In the genomic region with DNA sequence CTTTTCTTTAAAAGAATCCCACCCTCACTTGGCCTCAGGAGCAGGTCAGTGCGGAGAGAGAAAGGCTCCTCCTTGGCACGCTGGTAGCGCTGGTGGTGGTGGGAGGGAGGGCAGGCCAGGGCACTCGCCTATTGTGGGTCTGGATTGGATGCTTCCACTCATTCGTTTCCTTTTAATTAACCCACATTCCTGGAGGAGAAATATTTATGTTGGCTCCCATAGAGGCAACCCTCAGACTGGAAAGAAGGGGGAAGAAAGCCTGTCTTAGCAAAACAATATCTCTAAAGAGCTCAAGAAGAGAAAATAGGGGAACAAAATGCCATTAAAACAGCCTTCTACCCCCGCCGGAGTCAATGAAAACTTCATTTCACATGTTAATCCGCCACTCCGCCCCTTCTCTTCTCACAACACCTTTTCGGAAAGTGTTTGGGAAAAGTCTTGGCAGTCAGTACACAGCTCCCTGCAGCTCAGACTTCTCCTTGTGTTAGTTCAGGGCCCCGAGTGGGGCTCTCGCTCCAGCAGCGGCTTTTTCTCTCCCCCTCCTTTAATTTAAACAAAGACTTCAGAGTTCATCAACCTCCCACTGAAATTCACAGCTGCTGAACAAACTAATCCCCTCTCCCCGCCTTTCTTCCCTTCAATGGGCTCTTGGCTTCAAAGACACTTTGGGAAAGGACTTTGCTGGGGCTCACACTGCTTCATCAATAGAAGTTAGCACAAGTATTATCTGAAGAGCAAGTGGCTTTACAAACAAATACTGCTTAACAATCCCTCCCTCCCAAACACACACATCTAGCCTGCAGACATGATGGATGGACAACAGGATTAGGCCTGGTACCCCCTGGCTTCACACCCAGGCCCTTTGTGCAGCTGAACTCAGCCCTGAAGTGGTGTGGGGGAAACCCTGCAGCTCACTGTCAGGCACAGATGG, we compare ENCODE assay signal across 11 mouse cellular contexts. TPM values are rescaled to one million over a fixed set of nuclear protein-coding genes. Genes with fewer than 3 reads are reported as not detected.
DNase-seq lines count a peak whose midpoint lies in the region; ATAC-seq and TF ChIP-seq lines count a peak whose summit lies in the region.
"Had no signal": no experiment of that assay in that cellular context is flagged by ENCODE, and none has a peak within 500 bp of the region (broad histone marks: within the 10 kb centered on the region; RNA-seq: fewer than 3 reads in every experiment).

No protein-coding gene starts in this region.

- intact Hi-C loops in heart, postnatal 10 days (cut with DNase I): no loop called here

- 11% methylated on average over 14 of the region's 14 CpGs for WGBS in kidney, embryonic 14.5 days
- 6% methylated on average over 14 of the region's 14 CpGs for WGBS in embryonic facial prominence, embryonic 10.5 days
- WGBS in hindbrain, embryonic 16.5 days: 9% methylated on average over 14 of the region's 14 CpGs
- 8% methylated on average over 14 of the region's 14 CpGs for WGBS in midbrain, postnatal 0 days

- H3K9me3 ChIP-seq in kidney, embryonic 14.5 days (ENCODE audit: control insufficient read depth, low read length): no peaks in the 10 kb centered on the region
- H3K9me3 ChIP-seq in embryonic facial prominence, embryonic 10.5 days: no peaks in the 10 kb centered on the region
- H3K9me3 ChIP-seq in hindbrain, embryonic 16.5 days (ENCODE audit: control insufficient read depth, low read length): no peaks in the 10 kb centered on the region
- H3K9me3 ChIP-seq in midbrain, postnatal 0 days (ENCODE audit: low read length): no peaks in the 10 kb centered on the region

- peak; percentile 50; the same call in 1 of the 2 replicates for ATAC-seq in kidney, embryonic 14.5 days (ENCODE audit: low FRiP score, low TSS enrichment)
- ATAC-seq in hindbrain, embryonic 16.5 days: peak; percentile 65
- 0 out of 2 replicates have a peak, but pooled peaks have one; percentile 23 for ATAC-seq in midbrain, postnatal 0 days (ENCODE audit: low FRiP score)

- H3K27ac ChIP-seq in kidney, embryonic 14.5 days (ENCODE audit: low read depth, low read length): peak overlapping the region; percentile 80; the same call in 1 of the 2 replicates
- H3K27ac ChIP-seq in embryonic facial prominence, embryonic 10.5 days (replicated peaks): no peak overlapping the region
- H3K27ac ChIP-seq in hindbrain, embryonic 16.5 days (ENCODE audit: low read depth, low read length): no peak overlapping the region
- no peak overlapping the region for H3K27ac ChIP-seq in midbrain, postnatal 0 days (ENCODE audit: low read depth, low read length)

- no peak for DNase-seq in kidney, postnatal 36 days
- DNase-seq in embryonic facial prominence, embryonic 10.5 days (ENCODE audit: low spot score): peak; percentile 57
- peak; percentile 48 for DNase-seq in midbrain, postnatal 0 days (ENCODE audit: low spot score)
- no peak for DNase-seq in heart, postnatal 10 days
- no peak for DNase-seq in adrenal gland, postnatal 10 days
- DNase-seq in urinary bladder, postnatal 14 days (ENCODE audit: low spot score): no peak
- DNase-seq: heart, postnatal 14 days had no signal

- TF ChIP-seq CTCF in midbrain, postnatal 0 days (IDR thresholded peaks at IDR 0.05): no peak

- H3K4me3 ChIP-seq in kidney, embryonic 14.5 days (ENCODE audit: low read length): no peak overlapping the region
- H3K4me3 ChIP-seq in embryonic facial prominence, embryonic 10.5 days: no peak overlapping the region; the same call in 1 of the 2 replicates
- no peak overlapping the region for H3K4me3 ChIP-seq in hindbrain, embryonic 16.5 days (ENCODE audit: low read length)
- no peak overlapping the region for H3K4me3 ChIP-seq in midbrain, postnatal 0 days (ENCODE audit: low read depth, low read length)
- H3K4me3 ChIP-seq: myocyte had no signal

- no peak overlapping the region for H3K9ac ChIP-seq in kidney, embryonic 14.5 days (ENCODE audit: low read depth, low read length)
- H3K9ac ChIP-seq in hindbrain, embryonic 16.5 days (ENCODE audit: low read depth, low read length): no peak overlapping the region
- H3K9ac ChIP-seq in midbrain, postnatal 0 days (replicated peaks; ENCODE audit: low read length, poor library complexity, severe bottlenecking): no peak overlapping the region

- peaks cover 15% of the 10 kb centered on the region for H3K27me3 ChIP-seq in kidney, embryonic 14.5 days (ENCODE audit: control insufficient read depth, insufficient read depth, low read length)
- peaks cover 100% of the 10 kb centered on the region for H3K27me3 ChIP-seq in embryonic facial prominence, embryonic 10.5 days (replicated peaks; ENCODE audit: low read depth, poor library complexity, severe bottlenecking)
- peaks cover 65% of the 10 kb centered on the region for H3K27me3 ChIP-seq in hindbrain, embryonic 16.5 days (replicated peaks; ENCODE audit: control insufficient read depth, insufficient read depth, low read length)
- peaks cover 95% of the 10 kb centered on the region for H3K27me3 ChIP-seq in midbrain, postnatal 0 days (ENCODE audit: insufficient read depth, low read length)

- H3K36me3 ChIP-seq in kidney, embryonic 14.5 days (ENCODE audit: control insufficient read depth, insufficient read depth, low read length): no peaks in the 10 kb centered on the region
- H3K36me3 ChIP-seq in embryonic facial prominence, embryonic 10.5 days (replicated peaks): no peaks in the 10 kb centered on the region
- H3K36me3 ChIP-seq in hindbrain, embryonic 16.5 days (ENCODE audit: control insufficient read depth, insufficient read depth, low read length): no peaks in the 10 kb centered on the region
- no peaks in the 10 kb centered on the region for H3K36me3 ChIP-seq in midbrain, postnatal 0 days (ENCODE audit: insufficient read depth, low read length)

- H3K4me1 ChIP-seq in kidney, embryonic 14.5 days (ENCODE audit: control insufficient read depth, insufficient read depth, low read length): peaks cover 75% of the 10 kb centered on the region
- peaks cover 66% of the 10 kb centered on the region for H3K4me1 ChIP-seq in embryonic facial prominence, embryonic 10.5 days
- H3K4me1 ChIP-seq in hindbrain, embryonic 16.5 days (ENCODE audit: control insufficient read depth, insufficient read depth, low read depth, low read length): peaks cover 20% of the 10 kb centered on the region
- no peaks in the 10 kb centered on the region for H3K4me1 ChIP-seq in midbrain, postnatal 0 days (ENCODE audit: insufficient read depth, low read length)

- peak overlapping the region; percentile 12; the same call in 1 of the 2 replicates for H3K4me2 ChIP-seq in kidney, embryonic 14.5 days (replicated peaks; ENCODE audit: low read depth, low read length)
- no peak overlapping the region for H3K4me2 ChIP-seq in hindbrain, embryonic 16.5 days (ENCODE audit: low read length)
- no peak overlapping the region for H3K4me2 ChIP-seq in midbrain, postnatal 0 days (ENCODE audit: low read depth, low read length, poor library complexity, severe bottlenecking)

RNA-seq across cellular contexts. Expression of a gene that starts 21.5 kb away (rescaled TPM):
- 3.5 and 4.5 TPM in 2 replicates for polyA plus RNA-seq in kidney, embryonic 14.5 days (2014; fragmentation: Nextera tagmentation; extraction: Ambion mirVana)
- polyA plus RNA-seq in embryonic facial prominence, embryonic 10.5 days (2016; fragmentation: Nextera tagmentation; extraction: Ambion mirVana): 0.56 and 2.1 TPM in 2 replicates
- polyA plus RNA-seq in hindbrain, embryonic 16.5 days (2015; fragmentation: Nextera tagmentation; extraction: Ambion mirVana): 0.12 and 0.19 TPM in 2 replicates
- 0.05 TPM in 1 of 2 replicates, not detected in the other for total RNA-seq in midbrain, postnatal 0 days (2014; rRNA removed)
- 0.44 and 1.0 TPM in 2 replicates for polyA plus RNA-seq in midbrain, postnatal 0 days (2015; fragmentation: Nextera tagmentation; extraction: Ambion mirVana)
- not detected for total RNA-seq in heart, postnatal 10 days (2021)
- under 1 TPM in 1 of 2 experiments, not detected in 1; 0.09 TPM for total RNA-seq in adrenal gland, postnatal 10 days (2021)
- total RNA-seq: heart, postnatal 14 days had no signal
- polyA plus RNA-seq: myocyte had no signal

RNA-seq across cellular contexts. Expression of a gene that starts 30.9 kb away (rescaled TPM):
- polyA plus RNA-seq in kidney, embryonic 14.5 days (2014; fragmentation: Nextera tagmentation; extraction: Ambion mirVana): 0.76 and 0.87 TPM in 2 replicates
- 0.66 and 0.97 TPM in 2 replicates for polyA plus RNA-seq in embryonic facial prominence, embryonic 10.5 days (2016; fragmentation: Nextera tagmentation; extraction: Ambion mirVana)
- 0.18 and 0.47 TPM in 2 replicates for polyA plus RNA-seq in hindbrain, embryonic 16.5 days (2015; fragmentation: Nextera tagmentation; extraction: Ambion mirVana)
- 0.11 and 0.38 TPM in 2 replicates for total RNA-seq in midbrain, postnatal 0 days (2014; rRNA removed)
- 0.13 and 0.26 TPM in 2 replicates for polyA plus RNA-seq in midbrain, postnatal 0 days (2015; fragmentation: Nextera tagmentation; extraction: Ambion mirVana)
- total RNA-seq in heart, postnatal 10 days (2021): 1 to 10 TPM; 4.5 to 4.7 TPM
- total RNA-seq in adrenal gland, postnatal 10 days (2021): 1 to 10 TPM; 4.3 to 6.9 TPM

RNA-seq across cellular contexts. Expression of a gene that starts 37.8 kb away (rescaled TPM):
- polyA plus RNA-seq in kidney, embryonic 14.5 days (2014; fragmentation: Nextera tagmentation; extraction: Ambion mirVana): not detected in 2 replicates
- not detected in 2 replicates for polyA plus RNA-seq in embryonic facial prominence, embryonic 10.5 days (2016; fragmentation: Nextera tagmentation; extraction: Ambion mirVana)
- polyA plus RNA-seq in hindbrain, embryonic 16.5 days (2015; fragmentation: Nextera tagmentation; extraction: Ambion mirVana): not detected in 2 replicates
- total RNA-seq in midbrain, postnatal 0 days (2014; rRNA removed): not detected in 2 replicates
- polyA plus RNA-seq in midbrain, postnatal 0 days (2015; fragmentation: Nextera tagmentation; extraction: Ambion mirVana): not detected in 2 replicates
- not detected for total RNA-seq in heart, postnatal 10 days (2021)
- not detected for total RNA-seq in adrenal gland, postnatal 10 days (2021)
- total RNA-seq: heart, postnatal 14 days had no signal
- polyA plus RNA-seq: limb, embryonic 14.5 days; myocyte had no signal

RNA-seq across cellular contexts. Expression of a gene that starts 40.5 kb away (rescaled TPM):
- 579 and 700 TPM in 2 replicates for polyA plus RNA-seq in kidney, embryonic 14.5 days (2014; fragmentation: Nextera tagmentation; extraction: Ambion mirVana)
- polyA plus RNA-seq in embryonic facial prominence, embryonic 10.5 days (2016; fragmentation: Nextera tagmentation; extraction: Ambion mirVana): 645 and 648 TPM in 2 replicates
- 705 and 838 TPM in 2 replicates for polyA plus RNA-seq in hindbrain, embryonic 16.5 days (2015; fragmentation: Nextera tagmentation; extraction: Ambion mirVana)
- total RNA-seq in midbrain, postnatal 0 days (2014; rRNA removed): 387 and 560 TPM in 2 replicates
- 841 and 914 TPM in 2 replicates for polyA plus RNA-seq in midbrain, postnatal 0 days (2015; fragmentation: Nextera tagmentation; extraction: Ambion mirVana)
- 1,000 to 10,000 TPM; 1,469 to 1,488 TPM for total RNA-seq in heart, postnatal 10 days (2021)
- total RNA-seq in adrenal gland, postnatal 10 days (2021): 1,000 to 10,000 TPM; 1,057 to 1,125 TPM

RNA-seq across cellular contexts. Expression of a gene that starts 47.9 kb away (rescaled TPM):
- polyA plus RNA-seq in kidney, embryonic 14.5 days (2014; fragmentation: Nextera tagmentation; extraction: Ambion mirVana): 20.6 and 28.0 TPM in 2 replicates
- 48.7 and 52.2 TPM in 2 replicates for polyA plus RNA-seq in embryonic facial prominence, embryonic 10.5 days (2016; fragmentation: Nextera tagmentation; extraction: Ambion mirVana)
- polyA plus RNA-seq in hindbrain, embryonic 16.5 days (2015; fragmentation: Nextera tagmentation; extraction: Ambion mirVana): 21.9 and 25.1 TPM in 2 replicates
- 9.3 and 12.2 TPM in 2 replicates for total RNA-seq in midbrain, postnatal 0 days (2014; rRNA removed)
- 15.8 and 18.1 TPM in 2 replicates for polyA plus RNA-seq in midbrain, postnatal 0 days (2015; fragmentation: Nextera tagmentation; extraction: Ambion mirVana)
- total RNA-seq in heart, postnatal 10 days (2021): 10 to 100 TPM; 45.6 to 54.0 TPM
- total RNA-seq in adrenal gland, postnatal 10 days (2021): 10 to 100 TPM; 28.7 to 36.0 TPM

Comparison
In these comparisons a context has a peak if more than half of its experiments do, and no peak if none do; other contexts are left out.
1. DNase-seq: peak in embryonic facial prominence, embryonic 10.5 days (single experiment) and midbrain, postnatal 0 days (single experiment); none in kidney, postnatal 36 days (0 of 2), heart, postnatal 10 days (0 of 2), adrenal gland, postnatal 10 days (single experiment) and urinary bladder, postnatal 14 days (single experiment).
2. Peak in every context shown above with its lines, with median percentiles within 50 percentile points of each other: ATAC-seq.